Mouse (Mus musculus) right cerebral cortex, postnatal 4 days (tissue): ENCODE measurements around the gene Sipa1l3.
A peak's percentile ranks its signal among the peaks of the same experiment; 100 is the strongest.

ENCODE experiments used
- DNase-seq: peaks from one replicate; pipeline ENCODE4 v3.0.0-alpha.2; 2022

The Sipa1l3 gene

DNA sequence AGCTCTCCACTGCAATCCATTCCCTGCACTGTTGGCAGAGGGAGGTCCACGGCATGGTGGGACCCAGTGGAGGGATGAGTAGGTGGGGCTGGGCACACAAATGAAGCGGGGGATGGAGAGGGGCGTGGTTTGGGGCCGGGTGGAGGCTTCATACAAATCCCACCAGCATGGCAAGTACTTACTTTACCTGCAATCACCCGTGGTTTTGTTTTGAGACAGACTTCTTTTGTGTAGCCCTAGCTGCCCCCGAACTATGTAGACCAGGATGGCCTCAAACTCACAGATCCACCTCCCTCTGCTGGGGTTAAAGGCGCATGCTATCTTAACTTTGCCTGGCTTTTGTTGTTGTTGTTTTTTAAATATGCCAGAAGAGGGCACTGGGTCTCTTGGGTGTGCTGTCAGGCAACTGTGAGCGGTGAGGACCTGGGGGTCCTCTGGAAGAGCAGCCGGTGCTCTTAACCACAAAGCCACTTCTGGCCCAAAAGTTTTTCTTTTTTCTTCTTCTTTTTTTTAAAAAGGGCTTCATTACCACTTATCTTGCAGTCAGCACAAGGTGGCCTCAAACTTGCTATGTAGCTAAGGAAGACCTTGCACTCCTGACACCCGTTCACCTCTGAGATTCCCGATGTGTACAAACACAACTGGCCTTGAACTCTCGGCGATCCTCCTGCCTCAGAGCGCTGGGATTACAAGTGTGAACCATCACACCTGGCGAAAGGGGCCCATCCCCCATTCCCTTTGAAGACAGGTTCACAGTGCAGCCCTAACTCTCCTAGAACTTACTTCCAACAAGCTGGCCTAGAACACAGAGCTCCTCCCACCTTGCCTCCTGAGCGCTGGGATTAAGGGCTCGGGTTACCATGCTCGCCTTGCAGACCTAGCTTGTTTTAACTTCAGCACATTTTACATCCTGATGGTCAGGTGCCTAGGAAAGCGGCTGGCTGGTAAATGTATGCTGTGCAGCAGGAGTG lies 198.8 kb downstream of the Sipa1l3 start:
- no peak for DNase-seq

DNA sequence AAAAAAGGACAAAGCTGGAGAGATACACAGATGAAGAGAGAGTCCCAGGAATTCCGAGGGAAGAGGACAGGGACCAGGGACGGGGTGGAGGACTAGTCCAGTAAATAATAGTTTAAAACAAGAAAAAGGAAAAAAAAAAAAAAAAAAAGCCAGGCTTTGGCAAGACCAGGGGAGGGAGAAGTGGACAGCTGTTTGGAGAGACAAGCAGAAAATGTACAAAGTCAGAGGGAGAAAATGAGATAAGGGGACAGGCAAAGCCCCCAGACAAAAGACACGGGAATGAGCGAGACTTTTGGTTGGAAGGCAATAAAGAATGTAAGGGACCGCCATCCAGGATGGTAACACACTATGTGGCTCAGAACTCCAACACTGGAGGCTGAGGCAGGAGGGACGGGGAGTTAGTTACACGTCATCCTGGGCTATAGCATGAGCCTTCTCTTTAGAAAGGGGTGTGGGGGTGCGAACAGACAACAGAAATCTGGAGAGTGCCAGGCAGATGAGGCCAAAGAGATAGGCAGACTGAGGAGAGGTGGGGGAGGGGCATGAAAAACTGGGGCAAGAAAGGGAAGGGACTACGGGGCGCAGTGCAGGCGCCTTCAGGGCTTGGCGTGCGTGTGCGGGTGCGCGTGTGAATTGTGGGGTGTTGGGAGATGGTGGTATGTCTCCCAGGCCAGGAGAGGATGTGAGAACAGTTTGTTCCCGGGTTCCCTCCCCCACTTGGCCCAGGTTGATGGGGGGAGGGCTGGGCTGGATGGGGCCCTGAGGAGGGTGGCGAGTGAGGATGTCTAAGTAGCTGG lies 200.1 kb downstream of the Sipa1l3 start:
- peak; percentile 65 for DNase-seq

DNA sequence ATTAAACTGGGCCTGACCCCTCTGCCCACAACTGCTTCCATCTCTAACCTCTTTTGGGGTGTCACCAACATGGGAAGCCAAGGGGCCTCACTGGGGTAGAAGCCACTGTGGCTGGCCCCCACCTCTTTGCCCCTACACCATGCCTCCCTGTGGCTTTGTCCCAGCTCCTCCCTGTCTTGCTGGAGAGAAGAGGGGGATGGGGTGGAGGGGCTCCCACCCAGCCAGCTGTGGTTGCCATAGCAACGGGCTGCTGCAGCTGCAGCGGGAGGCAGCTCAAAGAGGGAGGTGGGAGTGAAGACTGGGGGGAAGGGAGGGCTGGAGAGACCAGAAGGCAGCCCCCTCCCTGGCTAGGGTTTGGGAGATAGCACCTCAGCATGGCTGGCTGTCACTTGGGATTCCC lies 200.9 kb downstream of the Sipa1l3 start:
- peak; percentile 72 for DNase-seq

DNA sequence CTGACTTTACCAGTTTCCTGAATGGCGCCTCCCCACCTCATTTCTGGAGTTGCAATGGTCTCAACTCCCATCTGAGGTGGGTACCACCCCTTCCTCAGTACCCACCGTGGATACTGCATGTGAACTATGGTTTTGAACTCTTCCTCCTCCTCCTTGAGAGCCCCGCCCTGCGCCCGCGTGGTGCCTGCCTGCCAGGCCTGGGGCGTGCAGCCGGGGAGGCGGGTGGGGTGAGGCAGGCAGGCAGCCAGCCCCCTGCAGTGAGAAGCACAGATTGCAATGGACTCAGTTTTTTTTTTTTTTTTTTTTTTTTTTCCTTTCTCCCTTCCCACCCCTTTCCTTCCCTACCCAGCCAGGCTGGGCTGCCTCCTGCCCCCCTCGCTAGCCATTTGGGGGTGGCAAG lies 201.5 kb downstream of the Sipa1l3 start:
- peak; percentile 72 for DNase-seq

DNA sequence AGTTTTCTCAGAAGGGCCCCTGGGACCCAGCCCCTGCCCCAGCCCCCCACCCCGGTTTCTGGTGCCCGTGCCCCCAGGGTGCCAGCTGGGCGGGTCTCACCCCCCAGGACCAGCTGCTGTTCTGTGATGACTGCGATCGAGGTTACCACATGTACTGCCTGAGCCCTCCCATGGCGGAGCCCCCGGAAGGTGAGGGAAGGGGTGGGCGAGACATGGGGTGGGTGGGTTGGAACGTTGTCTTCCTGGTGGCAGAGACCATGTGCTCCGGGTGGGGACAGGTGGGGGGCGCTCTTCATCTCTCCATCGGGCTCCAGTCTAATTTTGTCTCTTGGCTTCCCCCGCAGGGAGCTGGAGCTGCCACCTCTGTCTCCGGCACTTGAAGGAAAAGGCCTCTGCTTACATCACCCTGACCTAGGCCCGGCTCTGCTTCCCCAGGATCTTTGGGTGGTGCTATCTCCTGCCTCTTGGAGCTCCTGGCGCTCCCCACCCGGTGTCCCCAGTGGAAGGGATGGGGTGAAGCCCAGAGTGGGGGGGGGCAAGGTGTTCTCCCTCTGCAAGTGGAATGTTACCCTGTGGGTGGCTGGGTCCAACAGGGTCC lies 202.2 kb downstream of the Sipa1l3 start:
- no peak for DNase-seq

DNA sequence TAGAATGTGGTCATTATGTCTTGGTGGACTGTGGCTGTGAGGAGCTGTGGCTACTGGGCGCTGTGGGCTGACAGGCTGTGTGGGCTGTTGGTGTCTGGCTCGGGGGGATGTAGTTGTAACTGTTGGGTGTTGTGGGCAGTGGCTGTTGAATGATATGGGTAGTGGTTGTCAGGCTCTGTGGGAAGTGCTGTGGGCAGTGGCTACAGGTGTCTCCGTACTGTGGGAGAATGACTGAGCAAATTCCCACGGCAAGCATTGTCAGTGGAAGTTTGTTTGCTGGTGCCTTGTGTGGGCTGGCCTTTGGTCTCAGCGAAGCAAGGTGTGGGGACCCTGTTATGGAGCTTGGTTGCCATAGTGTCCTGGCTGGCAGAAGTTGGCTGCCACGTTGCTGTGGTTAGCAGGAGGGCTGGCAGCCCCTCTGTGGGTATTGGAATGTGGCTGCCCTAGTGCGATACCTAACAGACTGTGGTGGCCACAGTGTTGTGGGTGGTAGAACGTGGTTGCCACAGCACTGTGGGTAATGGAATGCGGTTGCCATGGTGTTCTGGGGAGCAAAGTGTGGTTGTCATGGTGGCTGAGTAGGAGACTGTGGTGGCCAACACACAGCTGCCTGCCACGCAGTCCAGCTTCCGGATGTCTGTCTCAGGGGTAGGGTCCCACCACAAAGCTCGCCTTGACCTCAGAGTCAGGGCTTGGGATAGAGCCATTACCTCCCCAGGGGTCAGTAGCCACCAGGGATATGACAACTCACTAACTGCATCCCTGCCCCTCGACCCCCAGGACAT lies 203.4 kb downstream of the Sipa1l3 start:
- no peak for DNase-seq

DNA sequence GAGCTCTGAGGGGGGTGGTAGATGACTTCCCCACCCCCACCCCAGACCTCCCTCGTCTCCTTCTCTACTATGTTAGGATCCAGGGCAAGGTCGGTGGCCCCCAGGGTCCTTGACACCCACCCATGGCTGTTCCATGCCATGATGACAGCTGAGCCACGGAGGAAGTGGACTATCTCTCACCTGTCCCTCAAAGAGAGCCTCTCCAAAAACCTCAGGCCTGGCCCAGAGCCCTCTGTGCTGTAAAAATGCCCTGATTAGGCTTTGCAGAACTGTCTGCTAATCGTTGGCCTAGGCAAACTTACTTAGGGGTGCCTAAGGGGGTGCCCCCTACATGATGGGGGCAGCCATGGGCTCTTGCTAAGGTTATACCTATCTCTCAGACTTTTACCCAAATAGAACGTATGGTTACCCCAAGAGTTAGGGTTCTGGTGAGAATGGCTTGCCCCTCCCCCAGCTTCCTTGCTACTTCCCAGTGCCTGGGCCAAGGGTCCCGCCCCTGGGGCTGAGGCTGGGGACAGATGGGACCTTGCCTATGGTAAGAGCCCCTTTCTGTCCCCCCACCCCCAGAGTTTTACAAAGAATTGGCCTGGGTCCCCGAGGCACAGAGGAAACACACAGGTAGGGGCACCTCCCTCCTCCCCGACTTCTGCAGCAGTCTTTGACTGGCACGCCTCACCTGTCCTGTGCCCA lies 204.7 kb downstream of the Sipa1l3 start:
- no peak for DNase-seq

DNA sequence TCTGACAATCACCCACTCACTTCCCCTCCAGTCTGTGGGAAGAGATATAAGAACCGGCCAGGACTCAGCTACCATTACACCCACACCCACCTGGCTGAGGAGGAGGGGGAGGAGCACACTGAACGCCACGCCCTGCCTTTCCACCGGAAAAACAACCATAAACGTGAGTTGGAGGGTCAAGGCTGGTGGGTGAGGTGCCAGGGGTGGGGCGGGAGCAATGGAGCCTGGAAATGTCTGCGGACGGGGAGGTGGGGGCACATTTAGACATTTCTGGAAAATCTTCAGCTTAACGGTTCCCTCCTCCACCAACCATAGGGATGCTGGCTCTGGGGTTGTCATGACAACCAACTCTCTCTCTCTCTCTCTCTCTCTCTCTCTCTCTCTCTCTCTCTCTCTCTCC lies 205.4 kb downstream of the Sipa1l3 start:
- no peak for DNase-seq

DNA sequence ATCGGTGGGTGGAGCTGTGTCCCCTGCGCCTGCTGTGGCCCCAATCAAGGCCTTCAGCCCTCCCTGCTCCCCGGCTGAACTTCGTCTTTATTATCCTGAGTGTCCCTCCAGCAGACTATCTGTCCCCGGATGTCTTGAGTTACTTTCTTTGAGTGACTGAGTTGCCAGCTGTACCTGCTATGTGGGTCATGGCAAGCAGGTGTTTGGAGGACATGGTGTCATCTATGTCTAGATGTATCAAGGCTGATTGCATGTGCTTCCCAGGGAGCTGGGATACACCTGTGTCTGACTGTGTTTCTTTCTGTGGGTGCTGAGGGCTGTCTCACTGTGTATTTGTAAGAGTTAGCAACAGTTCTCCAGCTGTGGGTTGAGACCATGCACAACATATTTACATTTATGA lies 208.7 kb downstream of the Sipa1l3 start:
- DNase-seq = no peak

DNA sequence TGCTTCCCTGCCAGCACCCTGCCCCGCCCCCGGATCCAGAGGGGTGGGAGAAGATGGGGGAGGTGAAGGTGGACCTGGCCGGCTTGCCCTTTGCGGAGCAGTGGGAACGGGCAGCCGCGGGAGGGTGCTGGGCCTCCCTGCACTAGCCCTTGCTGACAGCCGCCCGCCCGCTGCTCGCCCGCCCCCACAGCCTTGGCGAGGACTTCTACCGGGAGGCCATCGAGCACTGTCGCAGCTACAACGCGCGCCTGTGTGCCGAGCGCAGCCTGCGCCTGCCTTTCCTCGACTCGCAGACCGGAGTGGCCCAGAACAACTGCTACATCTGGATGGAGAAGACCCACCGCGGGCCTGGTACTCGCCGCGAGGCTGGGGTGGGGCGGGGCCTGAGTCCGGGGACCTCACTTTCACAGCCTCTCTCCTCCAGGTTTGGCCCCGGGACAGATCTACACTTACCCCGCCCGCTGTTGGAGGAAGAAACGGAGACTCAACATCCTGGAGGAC lies 209.2 kb downstream of the Sipa1l3 start:
- peak; percentile 58 for DNase-seq

DNA sequence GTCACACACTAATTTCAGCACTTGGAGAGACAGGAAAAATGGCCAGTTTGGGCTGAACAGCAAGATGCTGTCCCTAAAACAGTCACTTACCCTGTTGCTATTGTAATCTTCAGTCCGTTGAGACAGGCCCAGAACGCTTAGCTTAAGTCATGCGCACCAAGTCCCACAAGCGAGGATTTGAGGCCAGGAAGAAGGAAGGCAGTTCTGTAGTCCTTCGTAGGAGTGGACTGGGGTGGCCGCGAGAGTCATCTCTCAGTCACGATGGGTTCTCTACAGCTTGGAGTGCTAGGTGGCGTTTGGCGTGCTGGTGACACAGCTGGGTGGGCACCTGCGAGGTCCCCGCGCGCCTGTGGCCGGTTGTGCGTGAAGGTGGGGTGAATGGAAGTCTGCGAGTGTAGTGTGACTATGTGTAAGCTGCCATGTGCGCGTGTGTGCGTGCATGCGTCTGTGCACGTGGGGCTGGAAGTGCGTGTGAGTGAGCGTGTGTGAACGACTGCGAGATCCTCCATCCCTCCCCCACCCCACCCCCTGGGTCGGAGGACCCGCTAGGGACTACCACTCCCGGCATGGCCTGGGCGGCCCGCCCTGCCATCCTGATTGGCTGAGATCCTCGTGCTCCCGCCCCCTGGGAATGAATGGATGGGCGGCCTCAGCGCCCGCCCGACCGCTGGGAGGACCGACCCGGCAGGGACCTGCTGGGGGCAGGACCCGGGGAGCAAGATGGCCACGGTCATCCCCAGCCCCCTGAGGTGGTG lies 210.9 kb downstream of the Sipa1l3 start:
- DNase-seq = peak; percentile 97

DNA sequence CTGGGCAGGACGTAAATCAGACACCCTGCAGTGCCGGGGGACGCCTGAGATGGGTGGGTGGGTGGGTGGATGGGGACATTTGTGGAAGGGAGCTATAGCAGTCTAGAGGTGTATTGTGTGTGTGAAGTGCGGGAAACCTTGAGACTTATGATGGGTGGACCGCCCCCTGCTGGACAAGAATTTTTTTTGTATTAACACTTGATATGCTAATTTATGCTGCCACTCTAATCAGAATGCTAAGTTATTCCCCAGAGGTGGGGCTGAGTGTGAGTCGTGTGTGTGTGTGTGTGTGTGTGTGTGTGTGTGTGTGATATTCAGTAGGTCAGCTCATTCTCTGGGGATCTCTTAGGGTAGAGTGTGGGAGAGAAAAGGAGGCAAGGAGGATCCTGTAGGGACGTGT lies 211.8 kb downstream of the Sipa1l3 start:
- DNase-seq = no peak

DNA sequence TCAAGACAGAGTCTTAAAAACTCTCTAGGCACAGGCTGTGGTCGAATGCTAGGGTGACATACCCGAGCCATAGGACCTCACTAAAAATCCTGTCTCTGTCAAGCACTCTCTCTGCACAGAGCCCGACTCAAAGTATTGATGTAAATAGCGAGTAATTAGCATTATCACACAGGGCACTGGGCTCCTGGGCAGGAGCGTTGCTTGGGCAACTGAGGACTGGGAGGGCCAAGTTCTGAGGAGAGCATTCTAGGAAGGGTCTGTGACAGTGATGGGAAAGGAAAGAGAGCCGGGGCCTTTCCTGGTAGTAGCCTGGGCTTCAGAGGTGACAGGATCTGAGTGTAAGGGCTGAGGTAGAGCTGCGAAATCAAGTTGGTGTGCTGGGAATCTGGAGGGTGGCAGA lies 212.3 kb downstream of the Sipa1l3 start:
- no peak for DNase-seq

DNA sequence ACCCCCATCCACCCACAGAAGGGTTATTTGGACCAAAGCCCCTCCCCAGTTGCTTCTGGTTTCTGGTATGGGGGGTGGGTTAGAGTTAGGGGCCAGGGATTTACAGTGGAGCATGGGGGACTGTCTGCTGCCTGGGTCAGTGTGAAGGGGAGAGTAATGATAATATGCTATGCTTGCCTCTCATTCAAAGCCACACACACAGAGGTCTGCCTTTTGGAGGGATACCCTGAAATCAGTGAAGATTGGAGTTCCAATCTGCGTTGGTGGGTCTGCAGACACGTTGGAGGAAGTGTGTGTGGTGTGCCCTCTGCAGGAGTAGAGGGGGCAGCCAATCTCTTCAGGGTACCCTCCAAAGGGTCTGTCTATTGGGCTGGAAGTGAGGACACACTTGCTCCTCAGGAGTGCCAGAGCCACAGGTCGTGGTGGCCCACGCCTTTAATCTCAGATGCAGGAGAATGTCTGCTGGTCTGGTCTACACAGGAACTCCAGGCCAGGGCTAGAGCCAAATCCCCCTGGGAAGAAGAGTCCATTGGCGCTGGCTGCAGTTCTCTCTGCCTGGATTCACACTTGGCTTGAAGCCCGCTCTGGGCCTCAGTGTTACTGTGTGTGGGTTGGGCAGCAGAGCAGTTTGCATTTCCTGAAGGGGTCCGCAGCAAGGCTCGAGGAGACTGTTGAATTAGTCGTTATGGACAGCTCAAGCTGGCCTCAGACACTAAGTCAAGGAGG lies 213.0 kb downstream of the Sipa1l3 start:
- no peak for DNase-seq

DNA sequence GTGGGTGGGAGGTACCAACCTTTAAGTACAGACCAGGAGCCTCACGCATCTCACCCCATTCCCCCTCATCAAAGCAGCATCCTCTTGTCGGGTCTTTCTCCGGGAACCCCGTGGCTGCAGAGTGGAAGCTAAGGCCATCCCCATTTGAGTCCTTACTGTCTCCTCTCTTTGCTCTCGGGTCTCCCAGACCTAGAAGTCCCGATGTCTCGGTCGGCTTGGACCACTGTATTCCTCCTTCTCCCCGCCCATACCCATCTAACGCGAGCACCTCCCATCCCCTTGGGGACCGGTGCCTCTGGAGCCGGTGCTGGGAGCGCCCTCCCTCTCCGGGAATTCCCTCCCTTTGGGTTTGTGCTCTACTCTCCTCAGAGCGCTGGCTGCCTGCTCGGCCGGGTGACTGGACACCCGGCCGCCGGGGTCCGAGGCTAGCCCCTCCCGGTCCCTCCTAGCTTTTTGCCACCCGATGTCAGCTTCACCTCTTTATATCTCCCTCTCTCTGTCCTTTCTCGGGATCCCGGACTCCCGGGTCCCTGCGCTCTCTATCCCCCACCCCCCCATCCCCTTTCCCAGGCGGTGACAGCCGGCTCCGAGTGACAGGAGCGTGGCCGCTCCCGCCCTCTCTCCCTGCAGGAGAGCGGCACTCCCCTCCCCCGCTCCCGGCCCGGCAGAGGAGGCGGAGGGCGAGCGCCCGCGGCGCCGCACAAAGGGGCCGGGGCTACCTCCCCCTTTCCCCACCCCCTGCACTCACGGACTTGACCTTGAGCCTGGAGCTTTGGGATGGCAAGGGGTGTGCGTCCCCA lies 213.8 kb downstream of the Sipa1l3 start:
- no peak for DNase-seq

DNA sequence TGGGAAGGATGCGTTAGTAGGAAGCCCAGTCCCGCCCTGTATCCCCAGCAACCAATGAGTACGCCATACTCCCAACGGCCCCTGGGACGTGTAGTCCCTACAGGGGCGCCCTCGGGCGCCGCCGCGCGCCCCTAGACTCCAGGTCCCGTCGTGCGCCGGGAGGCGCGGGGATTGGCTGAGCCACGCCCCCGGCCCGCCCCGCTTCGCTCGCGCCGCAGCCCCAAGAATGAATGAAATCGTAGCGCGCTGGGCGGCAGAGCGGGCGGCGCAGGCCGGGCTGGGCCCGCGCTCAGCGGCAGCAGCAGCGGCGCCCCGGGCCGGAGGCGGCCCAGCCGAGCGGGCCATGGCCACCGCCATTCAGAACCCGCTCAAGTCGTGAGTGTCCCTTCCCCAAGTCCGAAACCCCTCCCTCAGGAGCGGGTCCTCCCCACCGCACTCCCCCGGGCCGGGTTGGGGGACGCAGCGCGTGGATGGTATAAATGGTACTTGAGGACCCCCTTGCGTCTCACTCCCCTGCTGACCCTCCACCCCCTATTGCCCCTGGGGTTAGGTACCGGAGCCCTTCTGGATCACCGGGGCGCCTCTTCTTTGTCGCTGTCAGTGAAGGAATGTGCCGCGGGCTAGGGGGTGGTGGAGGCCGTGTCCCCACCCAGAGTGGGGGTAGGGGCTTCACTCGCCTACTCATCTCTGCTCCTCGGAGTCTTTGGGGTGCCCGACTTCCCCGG lies 214.5 kb downstream of the Sipa1l3 start, which contains the start of gene Dpf1:
Dpf1 (plus strand) TSS at position 214 of the 725 bp plus-strand sequence.
- DNase-seq = peak; percentile 91

DNA sequence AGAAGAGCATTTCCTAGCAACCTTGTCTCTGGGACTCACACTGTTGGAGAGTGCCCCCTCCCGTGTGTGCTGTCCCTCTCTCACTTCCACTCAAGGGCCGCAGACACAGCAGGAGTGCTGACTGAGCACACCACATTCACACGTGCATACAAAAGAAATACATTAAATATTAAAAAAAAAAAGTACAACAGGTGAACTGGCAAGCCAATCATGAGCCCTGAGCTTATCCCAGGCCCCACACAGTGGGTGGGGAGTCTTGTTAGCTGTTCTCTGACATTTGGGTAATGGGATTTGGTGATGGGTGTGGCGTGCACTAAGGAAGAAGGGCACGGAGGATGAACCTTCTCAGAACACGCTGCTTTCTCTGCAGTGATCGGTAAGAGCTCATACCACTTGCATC lies 215.8 kb downstream of the Sipa1l3 start:
- no peak for DNase-seq

DNA sequence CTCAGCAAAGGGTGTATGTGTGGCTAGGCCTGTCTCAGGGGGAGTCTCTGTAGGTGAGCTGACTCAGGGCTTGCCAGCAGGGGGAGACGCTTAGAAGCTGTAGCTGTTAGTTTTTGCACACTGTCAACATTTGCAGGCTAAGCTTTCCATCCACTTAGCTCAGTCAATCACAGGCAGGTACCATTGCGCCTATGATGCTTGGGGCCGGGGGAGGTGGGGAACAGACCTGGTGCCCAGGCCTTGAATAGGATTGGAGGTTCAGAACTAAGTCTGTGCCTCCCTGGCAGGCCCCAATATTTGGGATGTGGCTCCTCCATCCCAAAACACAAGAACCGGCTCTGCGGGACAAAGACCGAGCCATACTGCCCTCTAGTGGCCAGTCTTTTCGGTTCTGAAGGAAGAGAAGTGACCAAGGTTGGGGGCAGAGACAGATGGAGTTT lies 217.3 kb downstream of the Sipa1l3 start:
- DNase-seq = peak; percentile 80

DNA sequence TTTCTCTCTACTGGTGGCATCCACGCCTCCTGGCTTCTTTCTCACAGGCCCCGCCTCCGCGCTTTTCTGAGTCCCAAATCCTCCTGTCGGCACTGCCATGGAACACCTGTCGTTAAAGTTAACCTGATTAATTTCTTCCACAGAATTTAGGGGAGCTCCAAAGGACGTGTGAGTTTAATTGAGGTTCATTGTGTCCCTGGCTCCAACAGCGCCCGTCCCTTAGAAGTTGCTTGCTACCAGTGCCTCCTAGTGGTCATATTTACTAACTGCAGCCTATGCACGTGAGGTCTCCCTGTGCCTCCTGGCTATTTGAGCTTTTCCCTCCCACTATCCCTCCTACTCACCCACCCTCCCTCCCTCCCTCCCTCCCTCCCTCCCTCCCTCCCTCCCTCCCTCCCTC lies 221.4 kb downstream of the Sipa1l3 start:
- no peak for DNase-seq
